Mouse (Mus musculus): ENCODE measurements around the gene Rhd. TPM values are rescaled to one million over a fixed set of nuclear protein-coding genes. Genes with fewer than 3 reads are reported as not detected.

Gene Rhd
- polyA plus RNA-seq, 1 experiment from 2014 or later: 2.1 TPM

GRCm38 (mm10) chr4:134927815-134928463 is 63.6 kb downstream of the Rhd start:
- H3K4me1 ChIP-seq (ENCODE audit: control insufficient read depth, insufficient read depth, low read length): peaks cover 24% of the 10 kb centered on the region
- H3K27me3 ChIP-seq (ENCODE audit: control insufficient read depth, insufficient read depth, low read length): no peaks in the 10 kb centered on the region
- no peaks in the 10 kb centered on the region for H3K9me3 ChIP-seq (ENCODE audit: control insufficient read depth, low read length)
- H3K4me3 ChIP-seq (ENCODE audit: low read depth, low read length): no peak overlapping the region
- H3K4me2 ChIP-seq (ENCODE audit: low read depth, low read length): no peak overlapping the region
- no peak overlapping the region for H3K9ac ChIP-seq (replicated peaks; ENCODE audit: low read depth, low read length)
- no peak overlapping the region for H3K27ac ChIP-seq (ENCODE audit: low read depth, low read length)
- peaks cover 30% of the 10 kb centered on the region for H3K36me3 ChIP-seq (ENCODE audit: control insufficient read depth, insufficient read depth, low read length)
- 77% methylated on average over 5 of the region's 5 CpGs for WGBS
- ATAC-seq (ENCODE audit: low read depth): no peak

GRCm38 (mm10) chr4:134928464-134928836 is 64.1 kb downstream of the Rhd start:
- Histone ChIP-seq H3K4me1 (ENCODE audit: control insufficient read depth, insufficient read depth, low read length) (peaks cover 24% of the 10 kb centered on the region), H3K36me3 (ENCODE audit: control insufficient read depth, insufficient read depth, low read length) (peaks cover 32% of the 10 kb centered on the region), H3K4me2 (ENCODE audit: low read depth, low read length) (no peak overlapping the region), H3K9me3 (ENCODE audit: control insufficient read depth, low read length) (no peaks in the 10 kb centered on the region), H3K4me3 (ENCODE audit: low read depth, low read length) (no peak overlapping the region), H3K27me3 (ENCODE audit: control insufficient read depth, insufficient read depth, low read length) (no peaks in the 10 kb centered on the region), H3K27ac (ENCODE audit: low read depth, low read length) (no peak overlapping the region), H3K9ac (replicated peaks; ENCODE audit: low read depth, low read length) (no peak overlapping the region)
- WGBS: 81% methylated on average over 1 of the region's 1 CpGs
- ATAC-seq (ENCODE audit: low read depth): no peak

DNA sequence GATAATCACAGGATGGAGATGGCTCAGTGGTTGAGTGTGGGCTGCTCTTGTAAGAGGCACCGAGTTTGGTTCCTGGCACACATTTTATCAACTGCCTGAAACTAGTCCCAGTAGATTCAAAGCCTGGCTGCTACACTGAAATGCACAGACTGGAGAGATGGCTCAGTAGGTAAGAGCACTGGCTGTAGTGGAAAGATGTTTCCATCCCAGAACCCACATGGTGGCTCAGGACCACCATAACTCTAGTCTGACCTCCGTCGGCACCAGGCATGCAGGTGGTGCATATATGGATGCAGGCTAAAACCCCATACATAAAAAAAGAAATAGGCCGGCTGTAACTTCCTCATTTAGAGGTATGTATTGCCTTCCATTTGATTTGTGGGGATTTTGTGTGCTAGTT is 65.2 kb downstream of the Rhd start:
- Histone ChIP-seq H3K4me2 (ENCODE audit: low read depth, low read length) (no peak overlapping the region), H3K36me3 (ENCODE audit: control insufficient read depth, insufficient read depth, low read length) (peaks cover 39% of the 10 kb centered on the region), H3K4me3 (ENCODE audit: low read depth, low read length) (no peak overlapping the region), H3K9me3 (ENCODE audit: control insufficient read depth, low read length) (no peaks in the 10 kb centered on the region), H3K4me1 (ENCODE audit: control insufficient read depth, insufficient read depth, low read length) (peaks cover 24% of the 10 kb centered on the region), H3K9ac (replicated peaks; ENCODE audit: low read depth, low read length) (no peak overlapping the region), H3K27ac (ENCODE audit: low read depth, low read length) (no peak overlapping the region), H3K27me3 (ENCODE audit: control insufficient read depth, insufficient read depth, low read length) (no peaks in the 10 kb centered on the region)
- 82% methylated on average over 4 of the region's 4 CpGs for WGBS
- no peak for ATAC-seq (ENCODE audit: low read depth)

DNA sequence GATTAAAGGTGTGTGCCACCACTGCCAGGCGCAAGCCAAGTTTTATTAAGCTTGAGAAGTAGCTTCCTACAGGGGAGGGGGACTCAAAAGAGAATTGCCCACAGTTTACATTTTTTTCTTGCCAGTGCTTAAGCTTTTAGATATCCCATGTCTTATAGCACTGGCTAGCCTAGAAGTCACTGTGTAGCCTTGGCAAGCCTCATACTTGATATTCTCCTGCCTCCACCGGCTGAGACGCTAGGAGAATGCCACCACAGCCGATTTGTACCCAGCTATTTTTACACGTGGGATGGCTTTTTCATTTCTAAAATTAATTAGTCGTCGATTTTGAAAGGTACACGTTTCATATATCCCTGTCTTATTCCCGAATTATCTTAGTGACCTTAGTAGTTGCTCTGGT is 65.9 kb downstream of the Rhd start:
- 28% methylated on average over 9 of the region's 9 CpGs for WGBS
- ATAC-seq (ENCODE audit: low read depth): no peak
- peak overlapping the region; percentile 42 for H3K9ac ChIP-seq (replicated peaks; ENCODE audit: low read depth, low read length)
- peak overlapping the region; percentile 56 for H3K27ac ChIP-seq (ENCODE audit: low read depth, low read length)
- no peaks in the 10 kb centered on the region for H3K27me3 ChIP-seq (ENCODE audit: control insufficient read depth, insufficient read depth, low read length)
- no peaks in the 10 kb centered on the region for H3K9me3 ChIP-seq (ENCODE audit: control insufficient read depth, low read length)
- H3K4me1 ChIP-seq (ENCODE audit: control insufficient read depth, insufficient read depth, low read length): peaks cover 17% of the 10 kb centered on the region
- peak overlapping the region; percentile 65 for H3K4me2 ChIP-seq (ENCODE audit: low read depth, low read length)
- H3K36me3 ChIP-seq (ENCODE audit: control insufficient read depth, insufficient read depth, low read length): peaks cover 45% of the 10 kb centered on the region
- H3K4me3 ChIP-seq (ENCODE audit: low read depth, low read length): peak overlapping the region; percentile 96

DNA sequence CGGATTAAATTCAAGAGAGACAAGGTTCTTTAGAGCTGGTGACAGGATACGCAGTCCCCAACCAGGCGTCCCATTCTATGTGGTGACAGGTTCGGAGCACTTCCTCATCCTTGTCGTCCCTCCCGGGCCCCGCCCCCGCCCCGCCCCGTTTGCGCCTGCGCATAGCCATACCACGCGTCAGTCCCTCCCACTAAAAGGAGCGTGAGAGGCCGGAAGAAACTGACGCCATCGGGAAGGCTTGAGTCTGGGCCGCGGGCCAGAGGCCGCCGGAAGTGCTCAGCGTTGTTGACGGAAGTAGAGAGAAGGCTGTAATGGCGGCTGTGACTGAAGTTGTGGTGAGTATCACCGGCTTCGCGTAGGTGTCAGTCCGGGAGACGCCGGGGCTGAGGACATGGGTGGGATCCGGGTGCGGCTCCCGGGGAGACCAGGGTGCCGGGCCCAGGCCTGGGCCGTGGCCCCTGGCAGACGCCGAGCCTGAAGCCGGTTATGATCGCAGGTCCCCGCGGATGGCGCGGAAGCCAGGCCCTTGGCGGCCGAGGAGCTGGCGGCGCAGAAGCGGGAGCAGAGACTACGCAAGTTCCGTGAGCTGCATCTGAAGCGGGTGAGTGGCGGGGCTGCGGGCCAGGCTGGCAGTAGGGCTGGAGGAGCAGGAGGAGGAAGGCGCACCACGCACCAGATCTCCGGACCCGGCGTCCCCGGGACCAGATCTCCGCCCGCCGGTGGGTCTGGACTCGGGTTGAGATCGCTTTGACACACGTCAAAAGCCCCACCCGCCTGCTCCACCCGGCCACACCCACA is 66.5 kb downstream of the Rhd start, which contains the start of gene Syf2:
Syf2 (plus strand) TSS at position 215 of the 798 bp plus-strand sequence.
- Histone ChIP-seq H3K4me2 (ENCODE audit: low read depth, low read length) (peak within 1 kb of the TSS; percentile 65), H3K4me1 (ENCODE audit: control insufficient read depth, insufficient read depth, low read length) (peaks cover 10% of the 10 kb centered on the region), H3K9ac (replicated peaks; ENCODE audit: low read depth, low read length) (peak within 1 kb of the TSS; percentile 77), H3K36me3 (ENCODE audit: control insufficient read depth, insufficient read depth, low read length) (peaks cover 45% of the 10 kb centered on the region), H3K27me3 (ENCODE audit: control insufficient read depth, insufficient read depth, low read length) (no peaks in the 10 kb centered on the region), H3K9me3 (ENCODE audit: control insufficient read depth, low read length) (no peaks in the 10 kb centered on the region), H3K27ac (ENCODE audit: low read depth, low read length) (peak within 1 kb of the TSS; percentile 74), H3K4me3 (ENCODE audit: low read depth, low read length) (peak within 1 kb of the TSS; percentile 96)
- WGBS: under 1% methylated on average over 68 of the region's 68 CpGs
- peak; percentile 96 for ATAC-seq (ENCODE audit: low read depth)

GRCm38 (mm10) chr4:134937240-134938176 is 73.2 kb downstream of the Rhd start:
- Histone ChIP-seq H3K4me2 (ENCODE audit: low read depth, low read length) (no peak overlapping the region), H3K27ac (ENCODE audit: low read depth, low read length) (no peak overlapping the region), H3K36me3 (ENCODE audit: control insufficient read depth, insufficient read depth, low read length) (peaks cover 34% of the 10 kb centered on the region), H3K4me3 (ENCODE audit: low read depth, low read length) (no peak overlapping the region), H3K9me3 (ENCODE audit: control insufficient read depth, low read length) (no peaks in the 10 kb centered on the region), H3K27me3 (ENCODE audit: control insufficient read depth, insufficient read depth, low read length) (no peaks in the 10 kb centered on the region), H3K4me1 (ENCODE audit: control insufficient read depth, insufficient read depth, low read length) (no peaks in the 10 kb centered on the region), H3K9ac (replicated peaks; ENCODE audit: low read depth, low read length) (no peak overlapping the region)
- WGBS: 52% methylated on average over 17 of the region's 17 CpGs
- no peak for ATAC-seq (ENCODE audit: low read depth)

DNA sequence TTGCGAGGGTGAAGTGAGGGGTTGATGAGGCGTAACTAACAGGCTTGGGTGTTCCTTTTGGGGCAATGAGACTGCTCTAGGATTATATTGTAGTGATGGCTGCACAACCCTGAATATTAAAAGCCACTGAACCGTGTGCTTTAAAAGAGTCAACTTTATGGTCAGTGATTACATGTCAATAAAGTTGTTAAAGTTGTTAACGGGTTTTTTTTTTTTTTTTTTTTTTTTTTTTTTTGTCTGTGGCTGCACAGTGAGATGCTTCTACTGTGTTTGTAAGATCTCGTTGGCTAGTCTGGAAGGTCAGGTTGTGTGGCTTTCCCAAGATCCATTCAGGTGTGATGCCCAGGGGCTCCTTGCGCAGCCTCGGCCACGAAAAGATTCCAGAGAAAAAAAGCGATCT is 75.6 kb downstream of the Rhd start:
- Histone ChIP-seq H3K27me3 (ENCODE audit: control insufficient read depth, insufficient read depth, low read length) (no peaks in the 10 kb centered on the region), H3K9ac (replicated peaks; ENCODE audit: low read depth, low read length) (no peak overlapping the region), H3K27ac (ENCODE audit: low read depth, low read length) (no peak overlapping the region), H3K4me2 (ENCODE audit: low read depth, low read length) (no peak overlapping the region), H3K4me1 (ENCODE audit: control insufficient read depth, insufficient read depth, low read length) (no peaks in the 10 kb centered on the region), H3K4me3 (ENCODE audit: low read depth, low read length) (no peak overlapping the region), H3K36me3 (ENCODE audit: control insufficient read depth, insufficient read depth, low read length) (peaks cover 21% of the 10 kb centered on the region), H3K9me3 (ENCODE audit: control insufficient read depth, low read length) (no peaks in the 10 kb centered on the region)
- no peak for ATAC-seq (ENCODE audit: low read depth)
- WGBS: 25% methylated on average over 9 of the region's 9 CpGs

GRCm38 (mm10) chr4:134943758-134944538 is 79.6 kb downstream of the Rhd start:
- no peak overlapping the region for H3K4me3 ChIP-seq (ENCODE audit: low read depth, low read length)
- no peaks in the 10 kb centered on the region for H3K9me3 ChIP-seq (ENCODE audit: control insufficient read depth, low read length)
- no peaks in the 10 kb centered on the region for H3K27me3 ChIP-seq (ENCODE audit: control insufficient read depth, insufficient read depth, low read length)
- WGBS: 55% methylated on average over 27 of the region's 27 CpGs
- ATAC-seq (ENCODE audit: low read depth): no peak
- no peaks in the 10 kb centered on the region for H3K36me3 ChIP-seq (ENCODE audit: control insufficient read depth, insufficient read depth, low read length)
- no peak overlapping the region for H3K27ac ChIP-seq (ENCODE audit: low read depth, low read length)
- H3K4me2 ChIP-seq (ENCODE audit: low read depth, low read length): no peak overlapping the region
- H3K9ac ChIP-seq (replicated peaks; ENCODE audit: low read depth, low read length): no peak overlapping the region
- H3K4me1 ChIP-seq (ENCODE audit: control insufficient read depth, insufficient read depth, low read length): peaks cover 3% of the 10 kb centered on the region; the same call in 1 of the 2 replicates

Measured in neural tube, embryonic 14.5 days (tissue).